Mouse (Mus musculus) midbrain, embryonic 14.5 days (tissue): ENCODE data around the gene Slc6a17. TPM values are rescaled to one million over a fixed set of nuclear protein-coding genes. Genes with fewer than 3 reads are reported as not detected.

Experiments used
- ATAC-seq: fragments of 200-750 bp; cut with Nextera tagmentation; 2 replicates; pipeline ENCODE4 v1.8.0; 2017; ENCODE audit warnings: moderate number of reproducible peaks, moderate library complexity; ENCODE audit not compliant: low FRiP score, low TSS enrichment
- DNase-seq: peaks from one replicate; pipeline ENCODE4 v3.0.0-alpha.2; 2015
- H3K27ac ChIP-seq: fragments of 300-500 bp; sonication (generic); replicated peaks from 2 replicates; pipeline ENCODE4 v1.5.1; 2014; ENCODE audit warnings: mild to moderate bottlenecking, low read depth, low read length, moderate library complexity
- H3K27me3 ChIP-seq: fragments of 300-500 bp; sonication (generic); 2 replicates; pipeline ENCODE4 v1.6.1; 2014; ENCODE audit warnings: low read length, control low read depth, mixed read lengths; ENCODE audit not compliant: control insufficient read depth, insufficient read depth
- H3K36me3 ChIP-seq: fragments of 300-500 bp; sonication (generic); 2 replicates; pipeline ENCODE4 v1.6.1; 2014; ENCODE audit warnings: low read length, control low read depth; ENCODE audit not compliant: control insufficient read depth, insufficient read depth
- H3K4me1 ChIP-seq: fragments of 300-500 bp; sonication (generic); 2 replicates; pipeline ENCODE4 v1.6.1; 2014; ENCODE audit warnings: mild to moderate bottlenecking, antibody characterized with exemption, low read length, control low read depth; ENCODE audit not compliant: control insufficient read depth, insufficient read depth
- H3K4me2 ChIP-seq: fragments of 300-500 bp; sonication (generic); 2 replicates; pipeline ENCODE4 v1.6.1; 2014; ENCODE audit warnings: mild to moderate bottlenecking, low read length, moderate library complexity
- H3K4me3 ChIP-seq: fragments of 300-500 bp; sonication (generic); replicated peaks from 2 replicates; pipeline ENCODE4 v1.5.1; 2014; ENCODE audit warnings: low read depth, low read length
- H3K9ac ChIP-seq: fragments of 300-500 bp; sonication (generic); replicated peaks from 2 replicates; pipeline ENCODE4 v1.6.1; 2014; ENCODE audit warnings: mild to moderate bottlenecking, low read length, moderate library complexity
- H3K9me3 ChIP-seq: fragments of 300-500 bp; sonication (generic); 2 replicates; pipeline ENCODE4 v1.6.1; 2016; ENCODE audit warnings: low read length, control low read depth, mixed read lengths; ENCODE audit not compliant: control insufficient read depth
- WGBS: fragments of 180-500 bp; shearing (Covaris S2); extraction: QIAGEN DNeasy Blood & Tissue Kit; methylation state at CpG from one replicate; pipeline ENCODE4 v1.1.7; 2014; 5-methylcytosine and 5-hydroxymethylcytosine counted together
- polyA plus RNA-seq: library from polyadenylated mRNA; unstranded; fragments of >200 nt; fragmentation: Nextera tagmentation; extraction: Ambion mirVana; gene quantifications from 2 replicates; pipeline ENCODE4 v1.2.1, GENCODE M21; 2014

Slc6a17 gene
- polyA plus RNA-seq: 12.3 and 20.4 TPM in 2 replicates

DNA sequence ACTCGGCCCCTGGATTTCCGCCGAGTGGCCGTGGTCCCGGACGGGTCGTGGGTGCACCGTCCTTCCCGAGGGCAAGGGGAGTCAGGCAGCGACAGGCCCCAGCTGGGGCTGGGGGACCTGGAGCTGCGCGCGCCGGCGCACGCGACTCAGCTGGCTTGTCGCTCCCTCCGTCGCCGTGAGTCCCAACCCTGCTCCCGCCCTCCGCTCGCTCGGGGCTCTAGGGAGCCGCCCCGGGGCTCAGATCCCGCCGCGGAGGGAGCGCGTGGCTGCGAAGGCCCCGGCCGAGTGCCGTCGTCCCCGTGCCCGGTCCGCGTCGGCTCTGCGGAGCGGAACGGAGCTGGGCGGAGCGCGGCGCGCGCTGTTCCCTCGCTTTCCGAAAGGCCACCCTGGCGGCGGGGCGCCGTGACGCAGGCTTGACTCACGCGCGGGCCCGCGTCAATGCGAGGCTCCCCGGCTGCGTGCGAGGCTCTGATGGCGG, at the start of gene Slc6a17:
Slc6a17 (minus strand) TSS at position 388 of the 478 bp plus-strand sequence.
- peak within 1 kb of the TSS; percentile 89 for H3K4me2 ChIP-seq
- peaks cover 20% of the 10 kb centered on the region for H3K27me3 ChIP-seq
- under 1% methylated on average over 68 of the region's 68 CpGs for WGBS
- peaks cover 13% of the 10 kb centered on the region; the same call in 1 of the 2 replicates for H3K4me1 ChIP-seq
- DNase-seq (peak; percentile 88), ATAC-seq (peak; percentile 80)
- no peaks in the 10 kb centered on the region for H3K36me3 ChIP-seq
- H3K4me3 ChIP-seq: peak within 1 kb of the TSS; percentile 57
- peak within 1 kb of the TSS; percentile 65 for H3K9ac ChIP-seq
- no peaks in the 10 kb centered on the region for H3K9me3 ChIP-seq
- peak within 1 kb of the TSS; percentile 79 for H3K27ac ChIP-seq

DNA sequence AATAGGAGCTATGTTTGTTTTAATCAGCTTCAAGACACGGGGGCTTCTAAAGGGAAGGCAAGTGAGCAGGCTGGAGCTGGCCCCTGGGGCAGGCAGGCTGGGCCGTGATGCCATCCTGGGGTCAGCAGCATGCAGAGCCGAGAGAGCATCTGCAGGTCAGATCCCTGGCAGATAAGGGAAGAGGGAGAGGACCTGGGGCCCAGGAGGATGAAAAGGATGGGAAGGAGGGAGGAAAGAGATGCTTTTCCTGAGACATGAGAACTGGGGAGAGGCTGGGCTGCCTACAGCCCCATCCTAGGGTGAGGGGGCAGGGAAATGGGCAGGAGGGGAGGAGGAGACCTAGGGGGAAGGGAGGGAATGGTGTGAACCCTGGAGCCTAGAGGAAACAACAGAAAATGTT, 47.5 kb upstream of the Slc6a17 start:
- no peaks in the 10 kb centered on the region for H3K36me3 ChIP-seq
- H3K27me3 ChIP-seq: no peaks in the 10 kb centered on the region
- no peak overlapping the region for H3K9ac ChIP-seq
- no peak overlapping the region for H3K4me2 ChIP-seq
- H3K4me1 ChIP-seq: no peaks in the 10 kb centered on the region
- no peak for ATAC-seq
- 49% methylated on average over 3 of the region's 3 CpGs for WGBS
- no peaks in the 10 kb centered on the region for H3K9me3 ChIP-seq
- no peak for DNase-seq
- H3K4me3 ChIP-seq: no peak overlapping the region
- no peak overlapping the region for H3K27ac ChIP-seq

DNA sequence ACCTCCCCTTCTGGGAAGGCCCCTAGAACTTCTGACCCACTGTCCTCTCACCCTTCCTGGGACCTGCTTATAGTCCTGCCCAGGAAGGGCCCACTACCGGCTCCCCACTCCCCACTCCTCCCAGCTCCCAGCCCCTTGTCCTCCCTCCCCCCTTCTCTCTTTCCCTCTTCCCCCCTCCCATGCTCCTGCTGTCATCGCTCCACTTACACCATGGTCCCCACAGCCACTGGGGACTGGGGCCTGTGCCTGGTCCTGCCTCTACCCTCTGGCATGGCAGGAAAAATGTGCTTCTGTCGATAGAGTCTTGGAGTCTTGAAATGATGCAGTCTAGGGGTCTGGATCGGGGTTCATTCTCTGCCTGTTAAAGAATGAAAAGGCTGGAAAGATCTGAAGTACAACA, 46.1 kb upstream of the Slc6a17 start:
- no peak overlapping the region for H3K4me2 ChIP-seq
- H3K9me3 ChIP-seq: no peaks in the 10 kb centered on the region
- no peaks in the 10 kb centered on the region for H3K36me3 ChIP-seq
- H3K4me1 ChIP-seq: no peaks in the 10 kb centered on the region
- ATAC-seq (no peak), DNase-seq (no peak)
- no peak overlapping the region for H3K4me3 ChIP-seq
- H3K9ac ChIP-seq: no peak overlapping the region
- H3K27me3 ChIP-seq: no peaks in the 10 kb centered on the region
- 44% methylated on average over 4 of the region's 4 CpGs for WGBS
- no peak overlapping the region for H3K27ac ChIP-seq

DNA sequence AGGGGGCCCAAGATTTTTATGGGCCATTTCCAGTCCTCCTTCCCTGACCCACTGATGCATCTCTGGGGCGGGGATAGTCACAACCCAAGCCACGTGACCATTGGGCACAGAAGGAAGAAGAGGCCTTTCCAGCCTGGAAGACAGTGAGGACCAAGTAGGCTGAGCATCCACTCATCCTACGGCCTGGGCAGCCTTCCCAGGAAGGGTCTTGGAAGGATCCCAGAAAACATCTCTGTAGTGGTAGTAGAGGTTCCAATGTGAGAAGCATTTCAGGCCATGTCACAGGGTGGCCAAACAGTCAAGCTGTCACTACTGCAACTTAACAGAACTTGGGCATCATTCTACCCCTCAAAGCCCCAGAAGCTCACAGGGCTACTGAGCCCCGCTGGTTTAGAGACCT, 44.8 kb upstream of the Slc6a17 start:
- no peaks in the 10 kb centered on the region for H3K27me3 ChIP-seq
- H3K27ac ChIP-seq: no peak overlapping the region
- 94% methylated on average over 4 of the region's 4 CpGs for WGBS
- no peaks in the 10 kb centered on the region for H3K4me1 ChIP-seq
- no peaks in the 10 kb centered on the region for H3K9me3 ChIP-seq
- ATAC-seq (no peak), DNase-seq (no peak)
- no peak overlapping the region for H3K4me2 ChIP-seq
- no peak overlapping the region for H3K4me3 ChIP-seq
- no peaks in the 10 kb centered on the region for H3K36me3 ChIP-seq
- H3K9ac ChIP-seq: no peak overlapping the region

DNA sequence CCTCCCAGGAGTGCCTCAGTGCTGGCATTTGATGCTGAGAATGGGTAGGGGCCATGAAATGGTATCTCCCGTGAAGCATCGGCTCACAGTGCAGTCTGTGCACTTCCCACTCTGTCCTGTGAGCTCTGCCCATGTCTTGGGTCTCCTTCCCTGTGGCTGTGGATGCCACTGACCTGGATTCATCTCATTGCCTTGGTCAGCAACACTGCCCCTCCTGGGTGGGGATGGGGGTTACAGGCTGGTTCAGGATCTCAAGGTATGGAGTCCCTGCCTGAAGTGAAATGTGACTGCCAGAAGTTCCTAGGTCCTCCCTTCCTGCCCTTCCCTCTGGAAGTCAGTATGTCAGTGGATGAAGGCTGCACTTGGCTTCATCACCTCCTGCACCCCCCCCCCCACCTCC, 44.3 kb upstream of the Slc6a17 start:
- no peak overlapping the region for H3K4me3 ChIP-seq
- no peaks in the 10 kb centered on the region for H3K27me3 ChIP-seq
- ATAC-seq (no peak), DNase-seq (no peak)
- no peaks in the 10 kb centered on the region for H3K9me3 ChIP-seq
- H3K4me2 ChIP-seq: no peak overlapping the region
- no peak overlapping the region for H3K27ac ChIP-seq
- 77% methylated on average over 2 of the region's 2 CpGs for WGBS
- no peaks in the 10 kb centered on the region for H3K36me3 ChIP-seq
- no peaks in the 10 kb centered on the region for H3K4me1 ChIP-seq
- no peak overlapping the region for H3K9ac ChIP-seq

DNA sequence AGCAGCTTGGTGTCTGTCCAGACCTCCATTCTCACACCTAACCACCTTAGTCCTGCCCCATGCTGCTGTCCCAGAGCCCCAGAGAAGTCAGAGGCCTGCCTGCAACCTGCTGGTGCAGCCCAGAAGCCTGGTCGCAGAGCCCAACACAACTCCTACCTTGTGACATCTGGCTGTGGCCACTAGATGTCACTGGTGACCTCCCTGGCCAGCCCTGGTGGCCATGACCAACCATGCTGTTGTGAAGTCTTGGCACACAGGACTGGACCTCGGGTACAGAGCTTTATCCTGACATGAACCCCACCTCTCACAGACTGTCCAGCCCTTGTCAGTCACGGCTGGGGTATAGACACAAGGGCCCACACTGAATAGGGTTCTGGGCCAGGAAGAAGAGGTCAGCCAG, 41.4 kb upstream of the Slc6a17 start:
- Histone ChIP-seq H3K4me1 (no peaks in the 10 kb centered on the region), H3K27me3 (no peaks in the 10 kb centered on the region), H3K4me2 (no peak overlapping the region), H3K4me3 (no peak overlapping the region), H3K36me3 (no peaks in the 10 kb centered on the region), H3K27ac (no peak overlapping the region), H3K9me3 (no peaks in the 10 kb centered on the region), H3K9ac (no peak overlapping the region)
- peak; percentile 62; the same call in 1 of the 2 replicates for ATAC-seq
- WGBS: 13% methylated on average over 3 of the region's 3 CpGs
- peak; percentile 78 for DNase-seq

DNA sequence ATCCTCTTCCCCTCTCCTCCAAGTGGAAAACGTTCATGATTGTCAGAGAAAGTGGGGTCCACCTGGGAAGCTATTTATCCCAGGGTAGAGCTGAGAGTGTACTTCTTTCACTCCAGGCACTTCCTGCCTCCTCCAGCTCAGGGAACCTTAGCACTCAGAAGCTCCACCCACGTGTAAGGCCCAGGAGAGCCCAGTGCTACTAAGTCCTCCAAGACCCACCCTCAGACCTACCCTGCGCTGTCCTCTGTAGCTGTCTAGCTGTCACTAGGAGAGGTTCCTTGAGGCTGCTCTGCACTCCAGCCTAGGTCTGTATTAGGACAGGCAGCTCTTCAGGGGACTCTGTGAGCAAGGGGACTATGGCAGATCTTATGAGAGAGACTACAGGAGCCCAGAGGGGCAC, 40.9 kb upstream of the Slc6a17 start:
- Histone ChIP-seq H3K27ac (no peak overlapping the region), H3K9me3 (no peaks in the 10 kb centered on the region), H3K4me3 (no peak overlapping the region), H3K4me1 (no peaks in the 10 kb centered on the region), H3K4me2 (no peak overlapping the region), H3K27me3 (no peaks in the 10 kb centered on the region), H3K9ac (no peak overlapping the region), H3K36me3 (no peaks in the 10 kb centered on the region)
- DNase-seq: no peak
- ATAC-seq: no peak
- WGBS: 33% methylated on average over 3 of the region's 3 CpGs

DNA sequence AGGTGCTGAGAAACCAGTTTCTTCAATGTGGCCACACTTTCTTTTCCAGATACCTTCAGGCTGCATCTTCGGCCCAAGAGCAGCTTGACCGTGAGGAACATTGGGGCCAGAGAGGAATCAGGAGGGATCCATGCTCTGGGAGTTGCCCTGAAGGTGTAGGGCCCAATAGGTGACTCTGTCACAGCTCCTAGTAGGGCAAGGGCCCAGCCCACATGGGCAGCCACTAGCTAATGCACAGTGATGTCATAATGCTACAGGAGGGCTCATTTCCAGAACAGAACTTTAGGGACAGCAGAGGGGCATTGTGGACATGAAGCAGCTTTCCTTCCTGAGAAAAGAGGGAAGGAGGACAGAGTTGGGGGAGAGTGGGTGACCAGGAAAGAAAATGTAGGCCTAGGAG, 37.0 kb upstream of the Slc6a17 start, which contains the start of gene Ubl4b:
Ubl4b (minus strand) TSS at position 232 of the 400 bp plus-strand sequence.
- Histone ChIP-seq H3K36me3 (no peaks in the 10 kb centered on the region), H3K4me1 (no peaks in the 10 kb centered on the region), H3K9me3 (no peaks in the 10 kb centered on the region), H3K4me3 (no peak within 1 kb of the TSS), H3K9ac (no peak within 1 kb of the TSS), H3K27me3 (no peaks in the 10 kb centered on the region), H3K4me2 (no peak within 1 kb of the TSS), H3K27ac (no peak within 1 kb of the TSS)
- 93% methylated on average over 2 of the region's 2 CpGs for WGBS
- DNase-seq: no peak
- ATAC-seq: no peak

DNA sequence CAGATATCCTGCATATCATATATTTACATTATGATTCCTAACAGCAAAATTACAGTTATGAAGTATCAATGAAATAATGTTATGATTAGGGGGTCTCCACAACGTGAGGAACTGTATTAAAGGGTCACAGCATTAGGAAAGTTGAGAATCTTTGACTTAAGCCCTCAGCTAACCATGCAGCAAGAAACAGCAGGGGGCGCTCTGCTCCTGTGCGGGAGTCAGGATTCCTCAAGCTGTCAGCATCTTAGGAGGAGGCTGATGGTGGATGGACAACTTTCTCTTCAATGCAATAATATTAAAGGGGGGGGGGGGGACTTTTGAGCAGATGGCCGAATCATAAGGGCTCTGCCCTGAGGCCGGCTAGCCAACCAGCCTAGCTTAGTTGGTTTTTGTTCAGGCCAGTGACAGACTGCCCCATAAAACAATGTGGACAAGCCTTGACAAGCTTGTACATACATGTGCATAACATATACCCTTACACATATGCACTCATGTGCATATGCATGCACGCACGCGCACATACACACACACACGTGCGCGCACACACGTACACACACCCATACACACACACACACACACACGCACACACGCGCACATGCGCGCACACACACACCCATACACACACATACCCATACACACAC, 32.7 kb upstream of the Slc6a17 start:
- ATAC-seq (no peak), DNase-seq (peak; percentile 89)
- no peaks in the 10 kb centered on the region for H3K27me3 ChIP-seq
- no peaks in the 10 kb centered on the region for H3K36me3 ChIP-seq
- no peak overlapping the region for H3K9ac ChIP-seq
- no peak overlapping the region for H3K4me3 ChIP-seq
- H3K27ac ChIP-seq: no peak overlapping the region
- no peaks in the 10 kb centered on the region for H3K9me3 ChIP-seq
- no peak overlapping the region for H3K4me2 ChIP-seq
- no peaks in the 10 kb centered on the region for H3K4me1 ChIP-seq
- 70% methylated on average over 17 of the region's 17 CpGs for WGBS
